Mouse (Mus musculus): ENCODE data around the gene Ifih1. TPM values are rescaled to one million over a fixed set of nuclear protein-coding genes. Genes with fewer than 3 reads are reported as not detected.

Gene Ifih1
- total RNA-seq, 2 experiments from 2014 or later, result 2.4 to 2.9 TPM

DNA sequence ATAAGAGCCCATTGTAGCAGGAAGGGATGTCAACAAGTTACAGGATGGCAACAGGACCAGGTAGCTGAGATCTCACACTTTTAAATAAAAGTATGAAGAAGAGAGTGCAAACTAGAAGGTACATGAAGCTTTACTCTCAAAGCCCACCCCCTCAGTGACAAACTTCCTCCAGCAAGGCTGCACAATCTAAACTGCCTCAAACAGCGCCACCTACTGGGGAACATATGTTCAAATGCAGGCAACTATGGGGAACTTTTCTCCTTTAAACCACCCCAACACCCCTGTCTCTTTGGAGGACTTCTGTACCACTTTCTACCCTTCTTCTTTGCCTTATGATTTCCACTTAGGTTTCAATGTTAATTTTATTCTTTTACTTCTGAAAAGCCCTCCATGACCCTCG, 88.6 kb downstream of the Ifih1 start:
- DNase-seq (ENCODE audit: low spot score in 2 of 2), result no peak

DNA sequence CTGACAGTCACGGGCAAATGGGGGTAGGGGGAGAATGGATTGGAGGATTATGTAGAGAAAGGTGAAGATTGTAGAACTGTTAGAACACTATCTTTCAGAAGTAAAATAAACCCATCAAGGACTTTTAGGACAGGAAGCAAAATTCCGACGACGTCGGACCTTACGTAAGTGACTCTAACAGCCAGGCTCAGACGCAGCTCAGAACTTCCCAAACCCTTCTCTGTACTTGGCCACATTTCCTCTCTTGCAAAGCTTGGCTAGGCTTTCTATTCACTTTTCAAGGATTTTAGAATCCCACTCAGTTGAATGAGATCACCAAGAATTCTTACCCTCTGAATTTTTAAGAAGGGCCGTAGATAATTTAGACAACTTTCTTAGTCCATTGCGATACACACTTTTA, 89.7 kb downstream of the Ifih1 start:
- DNase-seq (ENCODE audit: low spot score in 2 of 2), result no peak

DNA sequence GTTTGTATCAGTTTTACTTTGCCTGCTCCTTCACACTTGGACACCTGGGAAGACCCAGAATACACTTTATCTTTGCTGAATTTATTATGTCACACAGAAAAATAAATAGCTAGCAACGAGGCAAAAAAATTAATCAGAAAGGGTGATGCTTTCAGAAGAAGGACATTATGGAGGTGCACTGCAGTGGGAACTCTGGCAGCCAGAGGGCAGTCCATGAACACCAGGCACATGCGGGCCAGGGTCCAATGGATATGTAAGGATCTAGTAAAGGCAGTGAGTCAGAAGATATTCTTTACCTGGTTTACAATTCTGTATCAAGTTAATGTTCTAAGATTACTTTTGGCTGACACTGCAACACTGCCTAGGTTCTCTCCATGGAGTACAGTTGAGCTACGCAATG, 96.4 kb downstream of the Ifih1 start:
- no peak for DNase-seq (ENCODE audit: low spot score in 2 of 2)

DNA sequence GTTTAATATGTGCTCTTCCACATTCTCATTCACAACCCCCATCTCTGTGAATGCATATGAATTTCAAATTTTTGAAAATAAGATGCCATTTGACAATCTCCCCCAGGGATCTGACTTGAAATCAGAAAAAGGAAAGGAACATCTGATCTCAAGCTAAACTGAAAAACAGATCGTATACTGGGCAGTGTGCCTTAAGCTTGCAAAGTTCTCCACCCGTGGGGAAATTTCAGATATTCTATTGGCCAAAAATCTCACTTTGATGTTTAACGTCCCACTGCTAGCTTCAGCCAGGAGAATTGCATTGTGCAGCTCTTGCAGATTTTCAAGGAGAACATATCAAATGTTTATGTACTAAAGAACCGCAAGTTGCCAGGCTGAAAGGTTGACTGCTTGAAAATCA, 96.9 kb downstream of the Ifih1 start:
- no peak for DNase-seq (ENCODE audit: low spot score in 2 of 2)

DNA sequence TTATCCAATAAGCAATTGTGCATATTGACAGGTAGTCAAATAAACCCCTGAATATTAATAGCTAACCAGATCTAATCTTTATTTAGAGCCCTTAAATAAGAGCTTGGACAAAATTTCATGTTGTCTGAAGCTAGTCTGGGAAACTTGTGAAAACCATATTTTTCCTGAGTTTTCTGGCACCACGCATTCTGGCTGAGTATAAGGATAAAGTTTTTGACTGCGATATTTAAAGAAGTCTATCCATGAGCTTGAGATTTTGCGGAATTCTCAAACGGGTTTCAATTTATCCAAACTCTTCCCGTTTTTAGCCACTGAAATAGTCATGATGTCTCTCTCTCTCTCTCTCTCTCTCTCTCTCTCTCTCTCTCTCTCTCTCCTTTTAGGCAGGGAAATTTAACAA, 98.0 kb downstream of the Ifih1 start:
- no peak for DNase-seq (ENCODE audit: low spot score in 2 of 2)

Other genes starting within 250 kb of the Ifih1 start
- gene Dpp4, start 234.0 kb downstream of the Ifih1 start, total RNA-seq (2021), result 1 to 10 TPM in 1 of 2 experiments, under 1 TPM in 1; 0.58 to 1.4 TPM
- gene Gcg, start 162.6 kb downstream of the Ifih1 start, total RNA-seq (2021), result not detected
- under 1 TPM; 0.30 to 0.52 TPM for gene Fap, start 72.2 kb downstream of the Ifih1 start, total RNA-seq (2021)
- 10 to 100 TPM; 11.4 to 13.2 TPM for gene Gca, start 18.0 kb upstream of the Ifih1 start, total RNA-seq (2021)

All from layer of hippocampus, adult 18-20 months (tissue).